Mouse (Mus musculus): ENCODE measurements at regions not wholly inside any gene's neighbourhood (a gene's known extent, or its start where the extent isn't known, plus 50 kb on each side); places are given as distances from the start of the nearest gene placed in this dataset.

GRCm38 (mm10) chrX:13014051-13014450 is 57.2 kb upstream of the Usp9x start:
- ATAC-seq (replicated peaks; ENCODE audit: low FRiP score, low TSS enrichment, poor library complexity, severe bottlenecking), result no peak

GRCm38 (mm10) chrX:13013086-13013485 is 58.2 kb upstream of the Usp9x start:
- no peak for ATAC-seq (replicated peaks; ENCODE audit: low FRiP score, low TSS enrichment, poor library complexity, severe bottlenecking)

GRCm38 (mm10) chrX:12990777-12991176 is 80.5 kb upstream of the Usp9x start:
- no peak for ATAC-seq (replicated peaks; ENCODE audit: low FRiP score, low TSS enrichment, poor library complexity, severe bottlenecking)

GRCm38 (mm10) chrX:12977676-12978075 is 93.6 kb upstream of the Usp9x start:
- ATAC-seq (replicated peaks; ENCODE audit: low FRiP score, low TSS enrichment, poor library complexity, severe bottlenecking), result no peak

- no peak for ATAC-seq (replicated peaks; ENCODE audit: low FRiP score, low TSS enrichment, poor library complexity, severe bottlenecking)
These were observed 102.1 kb upstream of the Usp9x start for GRCm38 (mm10) chrX:12968979-12969746.

GRCm38 (mm10) chrX:12959467-12960314 is 111.6 kb upstream of the Usp9x start:
- no peak for ATAC-seq (replicated peaks; ENCODE audit: low FRiP score, low TSS enrichment, poor library complexity, severe bottlenecking)

GRCm38 (mm10) chrX:12958873-12959272 is 112.4 kb upstream of the Usp9x start:
- ATAC-seq (replicated peaks; ENCODE audit: low FRiP score, low TSS enrichment, poor library complexity, severe bottlenecking), result peak; percentile 71

GRCm38 (mm10) chrX:12950928-12951660 is 120.2 kb upstream of the Usp9x start:
- ATAC-seq (replicated peaks; ENCODE audit: low FRiP score, low TSS enrichment, poor library complexity, severe bottlenecking), result no peak

GRCm38 (mm10) chrX:12942451-12942850 is 128.8 kb upstream of the Usp9x start:
- no peak for ATAC-seq (replicated peaks; ENCODE audit: low FRiP score, low TSS enrichment, poor library complexity, severe bottlenecking)

- ATAC-seq (replicated peaks; ENCODE audit: low FRiP score, low TSS enrichment, poor library complexity, severe bottlenecking), result peak; percentile 52
These were observed 134.7 kb upstream of the Usp9x start for GRCm38 (mm10) chrX:12936406-12937172.

- no peak for ATAC-seq (replicated peaks; ENCODE audit: low FRiP score, low TSS enrichment, poor library complexity, severe bottlenecking)
These were observed 137.9 kb upstream of the Usp9x start for GRCm38 (mm10) chrX:12933294-12933807.

GRCm38 (mm10) chrX:12930242-12930641 is 141.1 kb upstream of the Usp9x start:
- ATAC-seq (replicated peaks; ENCODE audit: low FRiP score, low TSS enrichment, poor library complexity, severe bottlenecking), result no peak

- ATAC-seq (replicated peaks; ENCODE audit: low FRiP score, low TSS enrichment, poor library complexity, severe bottlenecking), result peak; percentile 44; the same call in 1 of the 2 replicates
These were observed 143.3 kb upstream of the Usp9x start for GRCm38 (mm10) chrX:12927797-12928589.

GRCm38 (mm10) chrX:12924705-12925644 is 146.3 kb upstream of the Usp9x start:
- ATAC-seq (replicated peaks; ENCODE audit: low FRiP score, low TSS enrichment, poor library complexity, severe bottlenecking), result no peak

GRCm38 (mm10) chrX:12919576-12919975 is 151.7 kb upstream of the Usp9x start:
- ATAC-seq (replicated peaks; ENCODE audit: low FRiP score, low TSS enrichment, poor library complexity, severe bottlenecking), result no peak

GRCm38 (mm10) chrX:12917105-12917504 is 154.2 kb upstream of the Usp9x start:
- ATAC-seq (replicated peaks; ENCODE audit: low FRiP score, low TSS enrichment, poor library complexity, severe bottlenecking), result no peak

- ATAC-seq (replicated peaks; ENCODE audit: low FRiP score, low TSS enrichment, poor library complexity, severe bottlenecking), result no peak
These were observed 154.6 kb upstream of the Usp9x start for GRCm38 (mm10) chrX:12916684-12917083.
